Mouse (Mus musculus) cerebellum, postnatal 36 days (tissue): Measurements from ENCODE around the gene Grik4.
A peak's percentile ranks its signal among the peaks of the same experiment; 100 is the strongest.

ENCODE experiments used
- DNase-seq, 2 experiments: peaks; one replicate each; pipeline ENCODE4 v3.0.0; 2021 to 2022; ENCODE audit warnings: mixed read lengths in 2 of 2

Gene Grik4

GRCm38 (mm10) chr9:42482944-42483343, 461.3 kb downstream of the Grik4 start:
- DNase-seq = no peak

- DNase-seq = no peak
Observed at GRCm38 (mm10) chr9:42476166-42476565, 468.1 kb downstream of the Grik4 start.

GRCm38 (mm10) chr9:42474244-42474643, 470.0 kb downstream of the Grik4 start:
- no peak for DNase-seq

GRCm38 (mm10) chr9:42471921-42472747, 472.2 kb downstream of the Grik4 start:
- peak; percentile 91 to 94 for DNase-seq

GRCm38 (mm10) chr9:42471214-42471613, 473.1 kb downstream of the Grik4 start:
- no peak for DNase-seq

GRCm38 (mm10) chr9:42469323-42469722, 475.0 kb downstream of the Grik4 start:
- DNase-seq = no peak

GRCm38 (mm10) chr9:42468360-42468759, 475.9 kb downstream of the Grik4 start:
- DNase-seq = no peak
